Mouse (Mus musculus): ENCODE measurements at regions not wholly inside any gene's neighbourhood (a gene's known extent, or its start where the extent isn't known, plus 50 kb on each side); places are given as distances from the start of the nearest gene placed in this dataset.

- ATAC-seq (ENCODE audit: low FRiP score) (no peak), DNase-seq (ENCODE audit: low spot score, missing footprints) (no peak)
- Histone ChIP-seq H3K27ac (ENCODE audit: low read depth, low read length) (no peak overlapping the region), H3K4me2 (no peak overlapping the region), H3K4me1 (ENCODE audit: control insufficient read depth, insufficient read depth, low read length) (no peaks in the 10 kb centered on the region), H3K4me3 (ENCODE audit: low read depth, low read length) (no peak overlapping the region), H3K9me3 (ENCODE audit: control insufficient read depth, low read length) (no peaks in the 10 kb centered on the region), H3K36me3 (ENCODE audit: control insufficient read depth, insufficient read depth, low read length) (no peaks in the 10 kb centered on the region), H3K9ac (ENCODE audit: low read length) (no peak overlapping the region), H3K27me3 (ENCODE audit: control insufficient read depth, insufficient read depth, low read length) (no peaks in the 10 kb centered on the region)
- 87% methylated on average over 6 of the region's 6 CpGs for WGBS
These were observed 215.4 kb upstream of the Spred2 start for GRCm38 (mm10) chr11:19708821-19709220.

GRCm38 (mm10) chr11:19709337-19709736 lies 214.8 kb upstream of the Spred2 start:
- Histone ChIP-seq H3K36me3 (ENCODE audit: control insufficient read depth, insufficient read depth, low read length) (no peaks in the 10 kb centered on the region), H3K27me3 (ENCODE audit: control insufficient read depth, insufficient read depth, low read length) (no peaks in the 10 kb centered on the region), H3K4me3 (ENCODE audit: low read depth, low read length) (no peak overlapping the region), H3K4me1 (ENCODE audit: control insufficient read depth, insufficient read depth, low read length) (no peaks in the 10 kb centered on the region), H3K27ac (ENCODE audit: low read depth, low read length) (no peak overlapping the region), H3K4me2 (no peak overlapping the region), H3K9me3 (ENCODE audit: control insufficient read depth, low read length) (no peaks in the 10 kb centered on the region), H3K9ac (ENCODE audit: low read length) (no peak overlapping the region)
- ATAC-seq (ENCODE audit: low FRiP score) (no peak), DNase-seq (ENCODE audit: low spot score, missing footprints) (peak; percentile 54)
- 90% methylated on average over 8 of the region's 8 CpGs for WGBS

- H3K4me2 ChIP-seq: no peak overlapping the region
- no peak overlapping the region for H3K27ac ChIP-seq (ENCODE audit: low read depth, low read length)
- no peak overlapping the region for H3K9ac ChIP-seq (ENCODE audit: low read length)
- no peaks in the 10 kb centered on the region for H3K36me3 ChIP-seq (ENCODE audit: control insufficient read depth, insufficient read depth, low read length)
- DNase-seq (ENCODE audit: low spot score, missing footprints): peak; percentile 81
- 79% methylated on average over 8 of the region's 8 CpGs for WGBS
- no peak overlapping the region for H3K4me3 ChIP-seq (ENCODE audit: low read depth, low read length)
- H3K9me3 ChIP-seq (ENCODE audit: control insufficient read depth, low read length): no peaks in the 10 kb centered on the region
- no peak for ATAC-seq (ENCODE audit: low FRiP score)
- H3K4me1 ChIP-seq (ENCODE audit: control insufficient read depth, insufficient read depth, low read length): no peaks in the 10 kb centered on the region
- H3K27me3 ChIP-seq (ENCODE audit: control insufficient read depth, insufficient read depth, low read length): no peaks in the 10 kb centered on the region
These were observed 211.1 kb upstream of the Spred2 start for GRCm38 (mm10) chr11:19713091-19713490.

GRCm38 (mm10) chr11:19713597-19713996 lies 210.6 kb upstream of the Spred2 start:
- H3K4me2 ChIP-seq: no peak overlapping the region
- H3K4me3 ChIP-seq (ENCODE audit: low read depth, low read length): no peak overlapping the region
- H3K27ac ChIP-seq (ENCODE audit: low read depth, low read length): no peak overlapping the region
- no peaks in the 10 kb centered on the region for H3K27me3 ChIP-seq (ENCODE audit: control insufficient read depth, insufficient read depth, low read length)
- no peaks in the 10 kb centered on the region for H3K9me3 ChIP-seq (ENCODE audit: control insufficient read depth, low read length)
- H3K36me3 ChIP-seq (ENCODE audit: control insufficient read depth, insufficient read depth, low read length): no peaks in the 10 kb centered on the region
- DNase-seq (ENCODE audit: low spot score, missing footprints) (peak; percentile 69), ATAC-seq (ENCODE audit: low FRiP score) (no peak)
- 87% methylated on average over 20 of the region's 20 CpGs for WGBS
- no peak overlapping the region for H3K9ac ChIP-seq (ENCODE audit: low read length)
- H3K4me1 ChIP-seq (ENCODE audit: control insufficient read depth, insufficient read depth, low read length): no peaks in the 10 kb centered on the region

GRCm38 (mm10) chr11:19714211-19714610 lies 210.0 kb upstream of the Spred2 start:
- Histone ChIP-seq H3K9ac (ENCODE audit: low read length) (no peak overlapping the region), H3K36me3 (ENCODE audit: control insufficient read depth, insufficient read depth, low read length) (no peaks in the 10 kb centered on the region), H3K4me3 (ENCODE audit: low read depth, low read length) (no peak overlapping the region), H3K9me3 (ENCODE audit: control insufficient read depth, low read length) (no peaks in the 10 kb centered on the region), H3K27ac (ENCODE audit: low read depth, low read length) (no peak overlapping the region), H3K4me1 (ENCODE audit: control insufficient read depth, insufficient read depth, low read length) (no peaks in the 10 kb centered on the region), H3K27me3 (ENCODE audit: control insufficient read depth, insufficient read depth, low read length) (no peaks in the 10 kb centered on the region), H3K4me2 (no peak overlapping the region)
- 64% methylated on average over 5 of the region's 5 CpGs for WGBS
- DNase-seq (ENCODE audit: low spot score, missing footprints): peak; percentile 83
- no peak for ATAC-seq (ENCODE audit: low FRiP score)

GRCm38 (mm10) chr11:19714888-19715595 lies 209.1 kb upstream of the Spred2 start:
- 35% methylated on average over 8 of the region's 8 CpGs for WGBS
- Histone ChIP-seq H3K27ac (ENCODE audit: low read depth, low read length) (no peak overlapping the region), H3K9ac (ENCODE audit: low read length) (no peak overlapping the region), H3K36me3 (ENCODE audit: control insufficient read depth, insufficient read depth, low read length) (no peaks in the 10 kb centered on the region), H3K4me1 (ENCODE audit: control insufficient read depth, insufficient read depth, low read length) (no peaks in the 10 kb centered on the region), H3K4me2 (no peak overlapping the region), H3K9me3 (ENCODE audit: control insufficient read depth, low read length) (no peaks in the 10 kb centered on the region), H3K4me3 (ENCODE audit: low read depth, low read length) (no peak overlapping the region), H3K27me3 (ENCODE audit: control insufficient read depth, insufficient read depth, low read length) (no peaks in the 10 kb centered on the region)
- DNase-seq (ENCODE audit: low spot score, missing footprints) (peak; percentile 80), ATAC-seq (ENCODE audit: low FRiP score) (no peak)

- Histone ChIP-seq H3K9me3 (ENCODE audit: control insufficient read depth, low read length) (no peaks in the 10 kb centered on the region), H3K4me3 (ENCODE audit: low read depth, low read length) (no peak overlapping the region), H3K4me2 (no peak overlapping the region), H3K27me3 (ENCODE audit: control insufficient read depth, insufficient read depth, low read length) (no peaks in the 10 kb centered on the region), H3K9ac (ENCODE audit: low read length) (no peak overlapping the region), H3K27ac (ENCODE audit: low read depth, low read length) (no peak overlapping the region), H3K4me1 (ENCODE audit: control insufficient read depth, insufficient read depth, low read length) (no peaks in the 10 kb centered on the region), H3K36me3 (ENCODE audit: control insufficient read depth, insufficient read depth, low read length) (no peaks in the 10 kb centered on the region)
- DNase-seq (ENCODE audit: low spot score, missing footprints) (peak; percentile 57), ATAC-seq (ENCODE audit: low FRiP score) (no peak)
- WGBS: 92% methylated on average over 9 of the region's 9 CpGs
These were observed 206.0 kb upstream of the Spred2 start for GRCm38 (mm10) chr11:19718165-19718564.

- no peak overlapping the region for H3K4me2 ChIP-seq
- 89% methylated on average over 8 of the region's 8 CpGs for WGBS
- no peaks in the 10 kb centered on the region for H3K27me3 ChIP-seq (ENCODE audit: control insufficient read depth, insufficient read depth, low read length)
- DNase-seq (ENCODE audit: low spot score, missing footprints) (peak; percentile 57), ATAC-seq (ENCODE audit: low FRiP score) (no peak)
- H3K4me1 ChIP-seq (ENCODE audit: control insufficient read depth, insufficient read depth, low read length): no peaks in the 10 kb centered on the region
- H3K9me3 ChIP-seq (ENCODE audit: control insufficient read depth, low read length): no peaks in the 10 kb centered on the region
- no peak overlapping the region for H3K4me3 ChIP-seq (ENCODE audit: low read depth, low read length)
- H3K36me3 ChIP-seq (ENCODE audit: control insufficient read depth, insufficient read depth, low read length): no peaks in the 10 kb centered on the region
- no peak overlapping the region for H3K27ac ChIP-seq (ENCODE audit: low read depth, low read length)
- H3K9ac ChIP-seq (ENCODE audit: low read length): no peak overlapping the region
These were observed 195.1 kb upstream of the Spred2 start for GRCm38 (mm10) chr11:19729031-19729430.

GRCm38 (mm10) chr11:19730747-19731146 lies 193.4 kb upstream of the Spred2 start:
- Histone ChIP-seq H3K4me2 (no peak overlapping the region), H3K4me3 (ENCODE audit: low read depth, low read length) (no peak overlapping the region), H3K9ac (ENCODE audit: low read length) (no peak overlapping the region), H3K9me3 (ENCODE audit: control insufficient read depth, low read length) (no peaks in the 10 kb centered on the region), H3K27ac (ENCODE audit: low read depth, low read length) (no peak overlapping the region), H3K27me3 (ENCODE audit: control insufficient read depth, insufficient read depth, low read length) (no peaks in the 10 kb centered on the region), H3K36me3 (ENCODE audit: control insufficient read depth, insufficient read depth, low read length) (no peaks in the 10 kb centered on the region), H3K4me1 (ENCODE audit: control insufficient read depth, insufficient read depth, low read length) (no peaks in the 10 kb centered on the region)
- DNase-seq (ENCODE audit: low spot score, missing footprints) (no peak), ATAC-seq (ENCODE audit: low FRiP score) (no peak)
- 92% methylated on average over 5 of the region's 5 CpGs for WGBS

Data from midbrain, embryonic 11.5 days (tissue).